Mouse (Mus musculus) thymus, adult 2 months (tissue): ENCODE results near the gene Cdc42ep1.

ENCODE experiments used
- CTCF ChIP-seq: fragments of 200-500 bp; IDR thresholded peaks from 2 replicates; pipeline ENCODE4 v1.5.1; 2012; ENCODE audit warnings: mild to moderate bottlenecking, control low read depth, low read length, moderate library complexity, borderline replicate concordance; ENCODE audit not compliant: control insufficient read depth, poor library complexity, insufficient read depth; ENCODE audit errors: extremely low read depth
- POLR2A ChIP-seq: fragments of 200-500 bp; IDR thresholded peaks from 2 replicates; pipeline ENCODE4 v1.6.1; 2012; ENCODE audit warnings: mild to moderate bottlenecking, low read length, control low read depth, moderate library complexity; ENCODE audit not compliant: control insufficient read depth, poor library complexity, insufficient read depth; ENCODE audit errors: extremely low read depth

GRCm38 (mm10) chr15:78832701-78833123 is 9.7 kb upstream of the Cdc42ep1 start:
- TF ChIP-seq POLR2A (no peak), CTCF (no peak)
